Mouse (Mus musculus): ENCODE measurements around the gene Olfr1336.

Gene Olfr1336

GRCm38 (mm10) chr7:6455868-6456267, at the start of gene Olfr1336:
TSS of gene Olfr1336 (plus strand) at chr7:6456168.
- DNase-seq = no peak

DNA sequence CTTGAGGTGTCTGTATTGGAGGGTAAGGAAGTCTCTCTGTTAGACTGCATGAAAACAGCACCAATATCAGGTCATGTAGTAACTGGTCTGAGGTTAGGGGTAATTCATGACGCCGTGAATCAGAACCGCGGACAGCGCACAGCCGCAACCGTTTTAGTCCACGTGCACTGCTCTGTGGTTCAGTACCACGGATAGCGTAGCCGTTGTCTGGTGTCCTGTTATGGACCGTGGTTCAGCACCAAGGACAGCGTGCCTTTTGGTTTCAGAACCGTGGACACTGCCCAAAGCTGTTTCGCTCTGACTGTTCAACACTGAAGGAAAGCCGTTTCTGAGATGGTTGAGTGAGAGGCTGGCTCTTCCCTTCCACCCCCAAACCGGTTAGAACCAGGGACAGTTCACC, 45.9 kb upstream of the Olfr1336 start, which contains the start of gene Gm20715:
Gene Gm20715 (plus strand): TSS at position 235 of the 400 bp plus-strand sequence.
- peak; percentile 95 for DNase-seq

DNA sequence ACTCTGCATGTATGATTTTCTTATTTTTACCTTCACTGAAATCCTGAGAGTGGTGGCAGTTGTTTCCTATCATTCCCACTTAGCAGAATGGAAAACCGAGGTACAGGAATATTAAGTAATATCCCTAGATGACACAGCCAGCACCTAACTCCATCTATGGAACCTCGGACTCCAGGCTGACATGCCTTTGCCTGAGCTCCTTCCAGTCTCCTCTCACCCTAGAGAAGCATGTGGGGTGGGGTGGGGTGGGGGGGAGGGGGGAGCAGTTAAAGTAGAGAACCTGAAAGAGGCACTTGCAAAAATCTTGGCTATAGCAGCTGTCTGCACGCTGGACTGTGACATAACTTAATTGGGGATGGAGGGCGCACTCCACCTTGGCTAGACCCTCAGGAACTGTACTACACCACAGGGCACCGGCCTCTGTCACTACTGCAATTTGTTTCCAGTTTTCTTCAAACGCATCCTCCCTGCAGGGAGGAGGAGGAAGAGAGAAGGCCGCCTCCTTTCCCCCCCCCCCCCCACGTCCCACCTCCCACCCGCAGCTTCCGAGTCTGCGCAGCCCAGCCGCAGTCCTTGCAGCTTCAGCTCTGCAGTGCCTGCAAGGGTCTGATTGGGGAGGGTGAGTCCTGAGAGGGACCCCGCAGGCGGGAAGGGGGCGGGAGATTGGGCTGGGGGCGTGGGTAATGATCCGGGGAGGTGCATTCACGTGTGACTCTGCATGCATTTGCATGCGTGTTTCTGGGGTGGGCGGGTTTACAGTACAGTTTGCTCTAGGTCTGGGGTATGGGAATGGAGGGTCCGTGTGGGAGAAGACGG, 41.1 kb upstream of the Olfr1336 start:
- DNase-seq = no peak

DNA sequence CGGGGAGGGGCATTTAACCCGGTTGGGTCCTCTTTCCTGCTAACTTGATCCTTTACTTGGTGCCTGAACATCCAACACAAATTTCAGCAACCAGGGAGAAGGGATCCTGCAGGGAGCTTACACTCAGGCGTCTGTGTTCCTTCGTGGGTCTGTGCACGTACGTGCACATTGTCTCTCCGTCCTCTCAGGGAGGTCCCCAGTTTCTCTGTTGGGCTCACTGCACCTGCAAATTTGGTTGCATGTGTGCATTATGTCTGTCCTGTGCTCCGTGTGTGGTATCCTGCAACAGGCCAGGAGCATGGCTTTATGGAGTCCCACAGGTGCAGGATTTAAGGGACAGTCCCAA, 40.6 kb upstream of the Olfr1336 start:
- DNase-seq = no peak

GRCm38 (mm10) chr7:6419894-6420293, 36.1 kb upstream of the Olfr1336 start:
- DNase-seq = no peak

GRCm38 (mm10) chr7:6429381-6429780, 26.6 kb upstream of the Olfr1336 start:
- DNase-seq = no peak

DNA sequence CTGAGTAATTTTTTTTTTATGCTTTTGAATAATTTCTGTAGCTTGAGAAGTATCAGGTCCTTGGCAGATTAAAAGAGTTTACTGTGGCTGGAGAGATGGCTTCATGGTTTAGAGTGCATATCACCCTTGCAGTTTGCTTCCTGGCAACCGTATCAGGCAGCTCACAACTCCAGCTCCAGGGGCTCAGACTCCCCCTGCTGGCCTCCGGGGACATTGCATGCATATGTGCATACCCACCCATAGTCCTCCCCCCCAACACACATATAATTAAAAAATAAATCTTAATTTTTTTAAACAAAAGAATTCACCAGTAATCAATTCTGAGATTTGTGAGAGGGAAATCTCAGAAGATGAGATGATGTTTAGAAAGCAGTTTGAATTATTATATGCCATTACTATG, 25.6 kb upstream of the Olfr1336 start:
- DNase-seq = peak; percentile 46

DNA sequence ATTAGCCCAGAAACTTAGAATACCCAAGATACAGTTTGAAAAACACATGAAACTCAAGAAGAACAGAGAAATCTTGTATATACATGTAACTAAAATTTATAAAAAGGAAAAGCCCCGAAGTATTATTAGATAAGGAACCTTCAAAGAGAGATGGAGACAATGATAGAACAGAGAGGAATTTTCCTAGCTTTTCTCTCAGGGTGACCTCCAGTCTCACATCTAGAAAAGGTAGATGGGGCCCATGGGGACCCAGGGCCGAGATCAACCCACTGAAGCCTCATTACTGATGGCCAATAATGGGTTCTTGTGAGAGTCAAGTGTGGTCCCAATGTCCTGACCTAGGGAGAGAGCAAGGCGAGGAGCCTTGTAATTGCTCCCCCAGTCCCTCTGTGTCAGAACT, 17.6 kb upstream of the Olfr1336 start, which contains the start of gene Olfr1344:
Gene Olfr1344 (plus strand): TSS at position 301 of the 400 bp plus-strand sequence.
- no peak for DNase-seq

DNA sequence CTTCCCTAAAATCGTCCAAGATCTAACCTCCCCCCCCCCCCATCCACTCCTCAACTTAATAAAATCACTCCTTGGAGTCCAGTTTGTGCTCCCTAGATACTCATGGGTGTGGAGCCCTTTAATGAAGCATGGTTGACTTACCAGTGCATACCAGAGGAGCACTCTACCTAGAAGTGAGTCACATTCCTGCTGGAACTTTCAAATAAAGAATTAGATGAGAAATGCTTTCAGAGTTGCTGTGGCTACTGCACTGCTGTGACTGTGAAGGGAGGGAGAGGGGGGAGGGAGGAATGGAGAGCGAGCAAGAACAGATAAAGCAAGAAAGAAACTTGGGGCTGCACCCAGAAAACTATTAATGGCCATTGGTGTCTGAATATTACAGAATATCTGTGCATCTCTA, 14.8 kb upstream of the Olfr1336 start:
- DNase-seq = no peak

DNA sequence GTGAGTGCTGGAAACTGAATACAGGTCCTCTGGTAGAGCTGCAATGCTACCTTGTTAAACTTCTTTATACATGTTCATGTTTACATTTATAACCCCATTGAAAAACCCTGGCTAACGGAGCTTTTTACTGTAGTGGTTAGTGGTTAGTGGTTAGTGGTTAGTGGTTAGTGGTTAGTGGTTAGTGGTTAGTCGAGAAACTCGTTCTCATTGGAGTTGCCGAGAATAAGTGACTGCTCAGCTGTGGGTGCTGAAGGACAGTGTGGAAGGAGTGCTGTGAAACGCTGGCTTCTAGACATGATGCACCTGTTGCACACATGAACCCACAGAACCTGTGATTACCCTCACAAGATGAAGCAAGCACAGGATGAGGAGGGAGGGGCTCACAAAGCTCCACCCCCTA, 8.2 kb upstream of the Olfr1336 start:
- DNase-seq = no peak

GRCm38 (mm10) chr7:6456399-6456798, 431 bp downstream of the Olfr1336 start:
- DNase-seq = no peak

- no peak for DNase-seq
Observed at GRCm38 (mm10) chr7:6466951-6467350, 11.0 kb downstream of the Olfr1336 start, which contains the start of gene Olfr1346. TSS of gene Olfr1346 (plus strand) at chr7:6467101.

DNA sequence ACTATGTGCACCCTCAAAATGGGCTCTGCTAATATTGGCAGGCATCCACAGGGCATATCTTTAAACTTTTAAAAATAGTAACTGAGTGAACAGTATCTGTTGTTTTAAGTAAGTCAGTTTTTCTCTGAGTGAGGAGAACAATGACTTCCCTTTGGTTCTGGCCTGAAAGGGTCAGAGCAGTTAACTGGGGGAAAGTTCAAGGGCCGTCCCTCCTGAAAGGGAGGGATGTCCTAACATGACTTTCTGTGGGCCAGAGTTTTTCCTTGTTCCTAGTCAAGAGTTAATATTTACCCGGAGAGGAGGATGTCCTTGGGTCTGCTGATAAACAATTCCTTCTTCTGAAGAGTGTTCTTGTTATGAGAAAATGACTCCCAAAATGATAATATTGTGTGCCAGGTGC, 21.7 kb downstream of the Olfr1336 start:
- peak; percentile 36 for DNase-seq

- no peak for DNase-seq
Observed at GRCm38 (mm10) chr7:6486841-6487240, 30.9 kb downstream of the Olfr1336 start, which contains the start of gene Olfr5. TSS of gene Olfr5 (minus strand) at chr7:6486941.

DNA sequence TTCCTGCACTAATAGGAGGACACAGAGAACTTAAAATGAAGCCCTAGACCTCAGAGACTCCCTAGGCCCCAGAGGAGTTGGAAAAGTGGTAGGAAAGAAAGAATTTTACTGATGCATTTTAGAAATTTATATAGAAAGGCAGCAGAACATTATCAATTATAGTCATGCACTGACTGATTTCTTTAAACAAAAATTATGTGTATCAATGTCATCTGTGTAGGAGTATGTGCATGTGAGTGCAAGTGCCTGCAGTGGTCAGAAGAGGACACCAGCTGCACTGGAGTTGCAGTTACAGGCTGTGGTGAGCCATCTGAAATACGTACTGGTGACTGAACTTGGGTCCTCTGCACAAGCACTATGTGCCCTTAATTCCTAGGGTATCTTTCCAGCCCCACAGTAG, 43.7 kb downstream of the Olfr1336 start, which contains the start of gene Olfr1347:
Gene Olfr1347 (minus strand): TSS at position 101 of the 400 bp plus-strand sequence.
- no peak for DNase-seq

- DNase-seq = no peak
Observed at GRCm38 (mm10) chr7:6508648-6509047, 52.7 kb downstream of the Olfr1336 start, which contains the start of gene Olfr1348. TSS of gene Olfr1348 (minus strand) at chr7:6508748.
